Mouse (Mus musculus) megakaryocyte, embryonic 14.5 days (primary cell): ENCODE measurements around the gene Hepacam. TPM values are rescaled to one million over a fixed set of nuclear protein-coding genes. Genes with fewer than 3 reads are reported as not detected.

ENCODE experiments used
- H3K27me3 ChIP-seq: replicated peaks from 2 replicates; pipeline ENCODE3; 2012; ENCODE audit warnings: inconsistent platforms
- H3K36me3 ChIP-seq: replicated peaks from 2 replicates; pipeline ENCODE3; 2012; ENCODE audit warnings: low read length, inconsistent platforms, mixed read lengths
- H3K4me1 ChIP-seq: 2 replicates; pipeline ENCODE4 v1.6.1; 2012; ENCODE audit warnings: inconsistent platforms
- H3K4me3 ChIP-seq: replicated peaks from 2 replicates; pipeline ENCODE3; 2012; ENCODE audit warnings: moderate library complexity, mild to moderate bottlenecking, inconsistent platforms
- H3K9me3 ChIP-seq: 2 replicates; pipeline ENCODE4 v1.6.1; 2012; ENCODE audit warnings: inconsistent platforms
- FLI1 ChIP-seq: IDR thresholded peaks from 2 replicates; pipeline ENCODE4 v1.6.1; 2012; ENCODE audit warnings: low read length, inconsistent platforms, mixed read lengths
- GATA1 ChIP-seq: IDR thresholded peaks from 3 replicates; pipeline ENCODE4 v1.6.1; 2012; ENCODE audit warnings: mixed read lengths, low read length, inconsistent platforms, borderline replicate concordance
- polyA plus RNA-seq: library from polyadenylated mRNA; stranded (reverse); fragments of >175 nt; gene quantifications from 2 replicates; pipeline ENCODE4 v1.2.3, GENCODE M21; 2012; ENCODE audit warnings: low replicate concordance; ENCODE audit not compliant: insufficient read depth

The Hepacam gene
- polyA plus RNA-seq, result not detected in 2 replicates

- Histone ChIP-seq H3K4me1 (peaks cover 14% of the 10 kb centered on the region), H3K36me3 (no peaks in the 10 kb centered on the region)
Observed at GRCm38 (mm10) chr9:37367301-37368080, at the start of gene Hepacam. Gene Hepacam (plus strand): TSS chr9:37367351.

GRCm38 (mm10) chr9:37329456-37329855 lies 37.7 kb upstream of the Hepacam start:
- Histone ChIP-seq H3K4me3 (no peak overlapping the region), H3K36me3 (peaks cover 10% of the 10 kb centered on the region), H3K9me3 (no peaks in the 10 kb centered on the region), H3K4me1 (peaks cover 7% of the 10 kb centered on the region; the same call in 1 of the 2 replicates), H3K27me3 (no peaks in the 10 kb centered on the region)
- TF ChIP-seq FLI1 (no peak), GATA1 (no peak)

More at GRCm38 (mm10) chr9:37367301-37368080, at the start of gene Hepacam:
- no peaks in the 10 kb centered on the region for H3K9me3 ChIP-seq
- TF ChIP-seq GATA1 (no peak), FLI1 (no peak)
- peaks cover 11% of the 10 kb centered on the region for H3K27me3 ChIP-seq
- no peak within 1 kb of the TSS for H3K4me3 ChIP-seq

GRCm38 (mm10) chr9:37345406-37345805 lies 21.7 kb upstream of the Hepacam start:
- H3K9me3 ChIP-seq, result no peaks in the 10 kb centered on the region
- H3K36me3 ChIP-seq, result peaks cover 28% of the 10 kb centered on the region
- no peak for TF ChIP-seq GATA1
- no peak for TF ChIP-seq FLI1
- H3K4me3 ChIP-seq, result no peak overlapping the region
- peaks cover 19% of the 10 kb centered on the region for H3K4me1 ChIP-seq
- H3K27me3 ChIP-seq, result no peaks in the 10 kb centered on the region

- TF ChIP-seq GATA1 (no peak), FLI1 (no peak)
- H3K9me3 ChIP-seq, result no peaks in the 10 kb centered on the region
Observed at GRCm38 (mm10) chr9:37347184-37347987, 19.8 kb upstream of the Hepacam start.

GRCm38 (mm10) chr9:37347988-37348642 lies 19.0 kb upstream of the Hepacam start, which contains the start of gene Ccdc15:
Gene Ccdc15 (minus strand): TSS chr9:37348432.
- peak within 1 kb of the TSS; percentile 91 for H3K4me3 ChIP-seq
- H3K4me1 ChIP-seq, result peaks cover 17% of the 10 kb centered on the region
- peaks cover 8% of the 10 kb centered on the region for H3K36me3 ChIP-seq
- H3K9me3 ChIP-seq, result no peaks in the 10 kb centered on the region
- no peak for TF ChIP-seq GATA1
- TF ChIP-seq FLI1, result peak; percentile 96; the same call in 1 of the 2 replicates
- H3K27me3 ChIP-seq, result no peaks in the 10 kb centered on the region

More at GRCm38 (mm10) chr9:37347184-37347987, 19.8 kb upstream of the Hepacam start:
- Histone ChIP-seq H3K27me3 (no peaks in the 10 kb centered on the region), H3K4me1 (peaks cover 17% of the 10 kb centered on the region), H3K36me3 (peaks cover 15% of the 10 kb centered on the region), H3K4me3 (peak overlapping the region; percentile 91)

GRCm38 (mm10) chr9:37349050-37349449 lies 18.1 kb upstream of the Hepacam start:
- no peaks in the 10 kb centered on the region for H3K9me3 ChIP-seq
- H3K27me3 ChIP-seq, result no peaks in the 10 kb centered on the region
- peak overlapping the region; percentile 91 for H3K4me3 ChIP-seq
- H3K4me1 ChIP-seq, result peaks cover 17% of the 10 kb centered on the region
- TF ChIP-seq FLI1, result no peak
- no peak for TF ChIP-seq GATA1
- peaks cover 6% of the 10 kb centered on the region for H3K36me3 ChIP-seq

- no peak overlapping the region for H3K4me3 ChIP-seq
- no peaks in the 10 kb centered on the region for H3K36me3 ChIP-seq
- TF ChIP-seq GATA1, result no peak
- TF ChIP-seq FLI1, result no peak
- H3K9me3 ChIP-seq, result no peaks in the 10 kb centered on the region
- peaks cover 34% of the 10 kb centered on the region for H3K4me1 ChIP-seq
- H3K27me3 ChIP-seq, result no peaks in the 10 kb centered on the region
Observed at GRCm38 (mm10) chr9:37351266-37351665, 15.9 kb upstream of the Hepacam start.

- Histone ChIP-seq H3K36me3 (no peaks in the 10 kb centered on the region), H3K4me1 (peaks cover 29% of the 10 kb centered on the region), H3K4me3 (peak overlapping the region; percentile 18), H3K9me3 (no peaks in the 10 kb centered on the region), H3K27me3 (no peaks in the 10 kb centered on the region)
- TF ChIP-seq FLI1 (no peak), GATA1 (no peak)
Observed at GRCm38 (mm10) chr9:37354485-37354884, 12.7 kb upstream of the Hepacam start.

GRCm38 (mm10) chr9:37358713-37359330 lies 8.3 kb upstream of the Hepacam start:
- Histone ChIP-seq H3K9me3 (no peaks in the 10 kb centered on the region), H3K4me1 (peaks cover 47% of the 10 kb centered on the region), H3K36me3 (no peaks in the 10 kb centered on the region), H3K4me3 (no peak overlapping the region), H3K27me3 (no peaks in the 10 kb centered on the region)
- no peak for TF ChIP-seq GATA1
- no peak for TF ChIP-seq FLI1
